10 mouse cellular contexts compared by ENCODE assay signal in the genomic region with DNA sequence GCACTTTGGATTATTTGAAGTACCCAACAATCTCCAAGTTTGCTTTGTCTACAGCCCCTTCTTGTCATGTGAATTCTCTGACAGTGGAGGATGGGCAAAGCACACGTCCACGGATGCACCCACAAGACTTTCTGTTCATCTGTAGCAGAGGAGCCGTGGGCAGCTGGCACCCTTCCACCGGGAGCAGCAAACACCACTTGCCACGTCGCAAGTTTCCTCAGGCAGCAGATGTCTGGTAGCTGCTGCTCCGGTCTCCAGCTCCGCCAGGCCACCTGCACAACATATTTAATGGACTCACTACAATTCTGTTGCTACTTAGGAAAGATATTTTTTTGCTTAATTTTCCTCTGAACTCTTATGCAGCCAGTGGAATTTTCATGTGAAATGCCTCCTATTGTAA.
DNase-seq lines count a peak whose midpoint lies in the region; ATAC-seq lines count a peak whose summit lies in the region.
"Had no signal": no experiment of that assay in that cellular context is flagged by ENCODE, and none has a peak within 500 bp of the region (broad histone marks: within the 10 kb centered on the region; RNA-seq: fewer than 3 reads in every experiment).

No protein-coding gene starts in this region.

- peaks cover 2% of the 10 kb centered on the region; the same call in 1 of the 2 replicates for H3K4me1 ChIP-seq in forebrain, embryonic 14.5 days (ENCODE audit: control insufficient read depth, insufficient read depth, low read length)
- H3K4me1 ChIP-seq in forebrain, embryonic 10.5 days = 0 out of 2 replicates have a peak, but pooled peaks cover 4% of the 10 kb centered on the region
- H3K4me1 ChIP-seq: liver, embryonic 15.5 days had no signal

- intact Hi-C loops in gastrocnemius, postnatal 14 days (cut with DNase I; ENCODE audit: low total_unique reads) = no loop called here
- intact Hi-C loops in left cerebral cortex, postnatal 14 days (cut with DNase I) = no loop called here

- ATAC-seq in forebrain, embryonic 14.5 days = peak; percentile 81

- peak; percentile 66 for DNase-seq in forebrain, embryonic 14.5 days (ENCODE audit: low spot score)
- no peak for DNase-seq in forebrain, embryonic 10.5 days (ENCODE audit: extremely low spot score, low spot score)
- DNase-seq in Muller cell, postnatal 12 days (ENCODE audit: inconsistent ontology term) = peak; percentile 24
- DNase-seq in gastrocnemius, postnatal 14 days = peak; percentile 53
- peak; percentile 67 to 76 for DNase-seq in left cerebral cortex, postnatal 14 days (ENCODE audit: low spot score in 2 of 2)
- no peak for DNase-seq in spleen, adult 18-20 months
- no peak for DNase-seq in heart, adult 9 months (ENCODE audit: low spot score in 2 of 2)
- no peak for DNase-seq in yolk sac, embryonic 10.5 days (ENCODE audit: low spot score)

- no peak overlapping the region for H3K4me2 ChIP-seq in forebrain, embryonic 14.5 days (ENCODE audit: low read length)
- H3K4me2 ChIP-seq: liver, embryonic 15.5 days had no signal

- no peak overlapping the region for H3K9ac ChIP-seq in forebrain, embryonic 14.5 days (ENCODE audit: low read length)
- H3K9ac ChIP-seq: liver, embryonic 15.5 days had no signal

- no peaks in the 10 kb centered on the region for H3K36me3 ChIP-seq in forebrain, embryonic 14.5 days (ENCODE audit: control insufficient read depth, insufficient read depth, low read length)
- H3K36me3 ChIP-seq in forebrain, embryonic 10.5 days (replicated peaks) = no peaks in the 10 kb centered on the region
- H3K36me3 ChIP-seq: liver, embryonic 15.5 days had no signal

- WGBS in forebrain, embryonic 14.5 days = 40% methylated on average over 8 of the region's 8 CpGs
- 86% methylated on average over 8 of the region's 8 CpGs for WGBS in forebrain, embryonic 10.5 days

- peak overlapping the region; percentile 49; the same call in 1 of the 2 replicates for H3K27ac ChIP-seq in forebrain, embryonic 14.5 days (ENCODE audit: low read depth, low read length)
- H3K27ac ChIP-seq in forebrain, embryonic 10.5 days = no peak overlapping the region
- H3K27ac ChIP-seq: liver, embryonic 15.5 days had no signal

- H3K27me3 ChIP-seq in forebrain, embryonic 14.5 days (replicated peaks; ENCODE audit: control insufficient read depth, insufficient read depth, low read length) = no peaks in the 10 kb centered on the region
- no peaks in the 10 kb centered on the region for H3K27me3 ChIP-seq in forebrain, embryonic 10.5 days (ENCODE audit: poor library complexity, severe bottlenecking)
- H3K27me3 ChIP-seq: CH12.LX; liver, embryonic 15.5 days had no signal

- H3K4me3 ChIP-seq in forebrain, embryonic 14.5 days (ENCODE audit: low read depth, low read length) = no peak overlapping the region
- H3K4me3 ChIP-seq in forebrain, embryonic 10.5 days = no peak overlapping the region
- H3K4me3 ChIP-seq: liver, embryonic 15.5 days had no signal

- H3K9me3 ChIP-seq in forebrain, embryonic 14.5 days (replicated peaks; ENCODE audit: control insufficient read depth, low read length) = no peaks in the 10 kb centered on the region
- H3K9me3 ChIP-seq in forebrain, embryonic 10.5 days = no peaks in the 10 kb centered on the region
- H3K9me3 ChIP-seq: liver, embryonic 15.5 days had no signal

Comparison
In these comparisons a context has a peak if more than half of its experiments do, and no peak if none do; other contexts are left out.
1. DNase-seq: peak in forebrain, embryonic 14.5 days (single experiment), Muller cell, postnatal 12 days (single experiment), gastrocnemius, postnatal 14 days (single experiment) and left cerebral cortex, postnatal 14 days (2 of 2); none in forebrain, embryonic 10.5 days (single experiment), spleen, adult 18-20 months (0 of 2), heart, adult 9 months (0 of 2) and yolk sac, embryonic 10.5 days (single experiment).